Mouse (Mus musculus) kidney, postnatal 14 days (tissue): Measurements from ENCODE around the gene AU018091.
"Not testable (repeated sequence)": the region's sequence is repeated elsewhere in the genome, so short reads cannot be mapped to it uniquely, and the experiment has no call there.

ENCODE experiments used
- DNase-seq: peaks from one replicate; pipeline ENCODE4 v3.0.0; 2022; ENCODE audit warnings: mixed read lengths

Gene AU018091

GRCm38 (mm10) chr7:3168925-3169324, at the start of gene AU018091:
TSS of gene AU018091 (minus strand) at chr7:3169203.
- no peak for DNase-seq

GRCm38 (mm10) chr7:3217546-3218056, 48.6 kb upstream of the AU018091 start:
- no peak for DNase-seq

GRCm38 (mm10) chr7:3216331-3216730, 47.3 kb upstream of the AU018091 start:
- DNase-seq: no peak

GRCm38 (mm10) chr7:3213557-3213956, 44.6 kb upstream of the AU018091 start:
- no peak for DNase-seq

- DNase-seq: no peak
These were observed 44.2 kb upstream of the AU018091 start for GRCm38 (mm10) chr7:3213156-3213555.

GRCm38 (mm10) chr7:3212002-3212790, 43.2 kb upstream of the AU018091 start:
- no peak for DNase-seq

- DNase-seq: no peak
These were observed 42.5 kb upstream of the AU018091 start for GRCm38 (mm10) chr7:3211518-3211917.

GRCm38 (mm10) chr7:3210605-3211004, 41.6 kb upstream of the AU018091 start:
- DNase-seq: no peak

GRCm38 (mm10) chr7:3206520-3206919, 37.5 kb upstream of the AU018091 start:
- no peak for DNase-seq

GRCm38 (mm10) chr7:3204628-3205027, 35.6 kb upstream of the AU018091 start:
- no peak for DNase-seq

GRCm38 (mm10) chr7:3203890-3204289, 34.9 kb upstream of the AU018091 start:
- DNase-seq: no peak

GRCm38 (mm10) chr7:3201134-3201705, 32.2 kb upstream of the AU018091 start:
- no peak for DNase-seq

GRCm38 (mm10) chr7:3198884-3199283, 29.9 kb upstream of the AU018091 start:
- DNase-seq: no peak

- DNase-seq: no peak
These were observed 26.8 kb upstream of the AU018091 start for GRCm38 (mm10) chr7:3195850-3196249.

- no peak for DNase-seq
These were observed 25.5 kb upstream of the AU018091 start for GRCm38 (mm10) chr7:3194531-3194930.

GRCm38 (mm10) chr7:3193905-3194304, 24.9 kb upstream of the AU018091 start:
- DNase-seq: peak; percentile 19

GRCm38 (mm10) chr7:3193049-3193632, 24.1 kb upstream of the AU018091 start:
- DNase-seq: no peak

GRCm38 (mm10) chr7:3191971-3192498, 23.0 kb upstream of the AU018091 start:
- DNase-seq: no peak

GRCm38 (mm10) chr7:3186726-3187125, 17.7 kb upstream of the AU018091 start:
- not testable (repeated sequence) for DNase-seq

- no peak for DNase-seq
These were observed 17.1 kb upstream of the AU018091 start for GRCm38 (mm10) chr7:3186136-3186535.

GRCm38 (mm10) chr7:3184394-3184793, 15.4 kb upstream of the AU018091 start:
- DNase-seq: peak; percentile 3

GRCm38 (mm10) chr7:3180958-3181357, 12.0 kb upstream of the AU018091 start:
- DNase-seq: not testable (repeated sequence)

GRCm38 (mm10) chr7:3168296-3168695, 707 bp downstream of the AU018091 start:
- DNase-seq: no peak

GRCm38 (mm10) chr7:3166270-3166669, 2.7 kb downstream of the AU018091 start:
- DNase-seq: no peak
